ENCODE assay signal across 12 mouse cellular contexts in genomic region chr4:151288893-151289585, GRCm38 (mm10).
DNase-seq lines count a peak whose midpoint lies in the region; ATAC-seq lines count a peak whose summit lies in the region.
"Had no signal": no experiment of that assay in that cellular context is flagged by ENCODE, and none has a peak within 500 bp of the region (broad histone marks: within the 10 kb centered on the region; RNA-seq: fewer than 3 reads in every experiment).

No protein-coding gene starts in this region.

- H3K4me1 ChIP-seq in limb, embryonic 10.5 days = no peaks in the 10 kb centered on the region
- H3K4me1 ChIP-seq: limb, embryonic 12.5 days had no signal

- no peaks in the 10 kb centered on the region for H3K9me3 ChIP-seq in limb, embryonic 10.5 days (replicated peaks)
- H3K9me3 ChIP-seq: limb, embryonic 12.5 days; neural tube, embryonic 13.5 days had no signal

- no peak overlapping the region for H3K4me3 ChIP-seq in limb, embryonic 10.5 days
- H3K4me3 ChIP-seq: limb, embryonic 12.5 days; neural tube, embryonic 13.5 days had no signal

- 71% methylated on average over 6 of the region's 6 CpGs for WGBS in limb, embryonic 10.5 days

- no peaks in the 10 kb centered on the region for H3K27me3 ChIP-seq in limb, embryonic 10.5 days (ENCODE audit: low read depth, poor library complexity, severe bottlenecking)
- H3K27me3 ChIP-seq: limb, embryonic 12.5 days; neural tube, embryonic 13.5 days had no signal

- DNase-seq in heart, postnatal 14 days = peak; percentile 55 to 63
- no peak for DNase-seq in heart, adult 11 months
- peak; percentile 34 for DNase-seq in ES-CJ7 (ENCODE audit: low read depth, low spot score)
- peak; percentile 69 for DNase-seq in limb, embryonic 10.5 days (ENCODE audit: low spot score)
- DNase-seq in left cerebral cortex, adult 11 months (ENCODE audit: low spot score) = no peak
- DNase-seq in right cerebral cortex, adult 2 months (ENCODE audit: low spot score in 2 of 2) = no peak
- DNase-seq in left cerebral cortex, adult 8-10 months (ENCODE audit: low spot score in 2 of 2) = no peak
- DNase-seq: cerebellum, adult 9-11 months; thymus, adult 18-20 months had no signal

- H3K27ac ChIP-seq in limb, embryonic 10.5 days = no peak overlapping the region
- H3K27ac ChIP-seq: limb, embryonic 12.5 days; neural tube, embryonic 13.5 days had no signal

- peak; percentile 36; the same call in 1 of the 2 replicates for ATAC-seq in common myeloid progenitor, adult 5-6 weeks (replicated peaks; ENCODE audit: low read depth, poor library complexity, severe bottlenecking)

- no peaks in the 10 kb centered on the region for H3K36me3 ChIP-seq in limb, embryonic 10.5 days
- H3K36me3 ChIP-seq: limb, embryonic 12.5 days; neural tube, embryonic 13.5 days had no signal

- intact Hi-C loops in heart, postnatal 14 days (cut with DNase I) = no loop called here

Comparison
In these comparisons a context has a peak if more than half of its experiments do, and no peak if none do; other contexts are left out.
1. DNase-seq: peak in heart, postnatal 14 days (2 of 2), ES-CJ7 (single experiment) and limb, embryonic 10.5 days (single experiment); none in heart, adult 11 months (single experiment), left cerebral cortex, adult 11 months (single experiment), right cerebral cortex, adult 2 months (0 of 2) and left cerebral cortex, adult 8-10 months (0 of 2).